Mouse (Mus musculus): ENCODE data around the gene Kmt2e.

GRCm38 (mm10) chr5:23502317-23502937, 68.2 kb downstream of the Kmt2e start:
- TF ChIP-seq TCF12 (IDR thresholded peaks at IDR 0.05; ENCODE audit: low read depth, low read length) (no peak), CTCF (IDR thresholded peaks at IDR 0.05 in 2 of 3, conservative IDR thresholded peaks at IDR 0.05 in 1 of 3; ENCODE audit: control insufficient read depth in 1 of 3, insufficient read depth in 1 of 3, low read depth in 2 of 3, low read length in 3 of 3, poor library complexity in 1 of 3, severe bottlenecking in 1 of 3) (no peak), MAFK (IDR thresholded peaks at IDR 0.05; ENCODE audit: borderline replicate concordance, low read depth, low read length) (no peak), GATA1 (IDR thresholded peaks at IDR 0.05; ENCODE audit: low read depth, low read length) (no peak), POLR2A (IDR thresholded peaks at IDR 0.05; ENCODE audit: control insufficient read depth in 1 of 2, insufficient read depth in 1 of 2, low read depth in 1 of 2, low read length in 2 of 2, poor library complexity in 1 of 2) (no peak), UBTF (IDR thresholded peaks at IDR 0.05; ENCODE audit: borderline replicate concordance, insufficient read depth, low read depth, low read length) (no peak), CHD2 (IDR thresholded peaks at IDR 0.05; ENCODE audit: low read length) (no peak)
